Mouse (Mus musculus) hindbrain, embryonic 12.5 days (tissue): ENCODE results near the gene D10Wsu102e. TPM values are rescaled to one million over a fixed set of nuclear protein-coding genes. Genes with fewer than 3 reads are reported as not detected.

ENCODE experiments used
- ATAC-seq: fragments of 200-750 bp; cut with Nextera tagmentation; 2 replicates; pipeline ENCODE4 v1.8.0; 2017; ENCODE audit warnings: moderate TSS enrichment; ENCODE audit not compliant: low FRiP score
- H3K27ac ChIP-seq: fragments of 300-500 bp; sonication (generic); 2 replicates; pipeline ENCODE4 v1.5.1; 2016; ENCODE audit warnings: mild to moderate bottlenecking
- H3K27me3 ChIP-seq: fragments of 300-500 bp; sonication (generic); 2 replicates; pipeline ENCODE4 v1.6.1; 2016; ENCODE audit warnings: mild to moderate bottlenecking
- H3K36me3 ChIP-seq: fragments of 300-500 bp; sonication (generic); 2 replicates; pipeline ENCODE4 v1.6.1; 2016; ENCODE audit warnings: mild to moderate bottlenecking
- H3K4me1 ChIP-seq: fragments of 300-500 bp; sonication (generic); 2 replicates; pipeline ENCODE4 v1.6.1; 2016
- H3K4me2 ChIP-seq: fragments of 300-500 bp; sonication (generic); replicated peaks from 2 replicates; pipeline ENCODE4 v1.6.1; 2016; ENCODE audit warnings: mild to moderate bottlenecking
- H3K4me3 ChIP-seq: fragments of 300-500 bp; sonication (generic); 2 replicates; pipeline ENCODE4 v1.5.1; 2016; ENCODE audit warnings: mild to moderate bottlenecking
- H3K9ac ChIP-seq: fragments of 300-500 bp; sonication (generic); 2 replicates; pipeline ENCODE4 v1.6.1; 2016; ENCODE audit warnings: mild to moderate bottlenecking, moderate library complexity
- H3K9me3 ChIP-seq: fragments of 300-500 bp; sonication (generic); replicated peaks from 2 replicates; pipeline ENCODE4 v1.6.1; 2016; ENCODE audit warnings: mild to moderate bottlenecking
- WGBS: fragments of 180-500 bp; shearing (Covaris S2); methylation state at CpG from one replicate; pipeline ENCODE4 v1.1.7; 2016; 5-methylcytosine and 5-hydroxymethylcytosine counted together
- polyA plus RNA-seq: library from polyadenylated mRNA; unstranded; fragments of >200 nt; fragmentation: Nextera tagmentation; extraction: Ambion mirVana; gene quantifications from 2 replicates; pipeline ENCODE4 v1.2.1, GENCODE M21; 2016

D10Wsu102e gene
- polyA plus RNA-seq, 1 experiment from 2014 or later = 1.0 TPM

DNA sequence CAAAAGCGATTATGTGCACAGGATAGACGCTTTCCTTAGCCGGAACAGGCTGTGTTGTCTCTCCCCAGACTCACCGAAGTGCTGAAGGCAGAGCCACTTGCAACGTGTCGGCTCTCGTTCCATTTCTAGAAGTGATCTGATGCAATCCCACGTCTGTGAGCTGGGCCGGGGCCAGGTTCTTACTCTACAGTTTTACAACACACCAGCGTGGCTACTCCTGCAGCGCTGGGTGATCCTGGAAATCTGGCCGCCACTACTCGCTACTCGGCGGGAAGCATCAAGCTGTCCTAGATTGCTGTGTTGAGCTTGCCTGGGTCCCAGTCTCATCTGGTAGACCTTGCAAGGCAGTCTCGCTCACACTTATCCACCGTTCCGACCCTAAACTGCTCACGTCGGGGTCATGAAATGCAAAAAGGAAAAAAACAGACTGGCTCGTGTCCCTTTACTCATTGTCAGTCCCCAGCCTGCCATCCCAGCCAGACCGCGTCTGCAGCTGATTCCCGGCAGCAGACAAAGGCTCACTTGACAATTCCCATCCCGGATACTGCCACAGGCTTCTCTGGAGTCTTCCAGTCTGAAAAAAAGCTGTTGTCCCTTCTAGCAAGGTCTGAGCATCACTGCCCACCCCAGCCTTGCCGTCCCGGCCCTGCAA, 173.4 kb downstream of the D10Wsu102e start:
- Histone ChIP-seq H3K4me3 (peak overlapping the region; percentile 62), H3K4me1 (0 out of 2 replicates have a peak, but pooled peaks cover 5% of the 10 kb centered on the region), H3K4me2 (peak overlapping the region; percentile 94), H3K27ac (peak overlapping the region; percentile 88), H3K9ac (peak overlapping the region; percentile 77), H3K36me3 (no peaks in the 10 kb centered on the region), H3K27me3 (0 out of 2 replicates have a peak, but pooled peaks cover 5% of the 10 kb centered on the region), H3K9me3 (no peaks in the 10 kb centered on the region)
- WGBS = 5% methylated on average over 27 of the region's 27 CpGs
- ATAC-seq = peak; percentile 75

- WGBS = 1% methylated on average over 21 of the region's 21 CpGs
- peak within 1 kb of the TSS; percentile 62 for H3K4me3 ChIP-seq
- H3K4me2 ChIP-seq = peak within 1 kb of the TSS; percentile 94
- ATAC-seq = peak; percentile 98
- peak within 1 kb of the TSS; percentile 77 for H3K9ac ChIP-seq
- peak within 1 kb of the TSS; percentile 88 for H3K27ac ChIP-seq
- H3K27me3 ChIP-seq = 0 out of 2 replicates have a peak, but pooled peaks cover 5% of the 10 kb centered on the region
- H3K36me3 ChIP-seq = no peaks in the 10 kb centered on the region
- H3K9me3 ChIP-seq = no peaks in the 10 kb centered on the region
- 0 out of 2 replicates have a peak, but pooled peaks cover 5% of the 10 kb centered on the region for H3K4me1 ChIP-seq
These were observed 173.9 kb downstream of the D10Wsu102e start, which contains the start of gene Aldh1l2 for GRCm38 (mm10) chr10:83533910-83534283. Gene Aldh1l2, minus strand, starts transcription at chr10:83534140.

DNA sequence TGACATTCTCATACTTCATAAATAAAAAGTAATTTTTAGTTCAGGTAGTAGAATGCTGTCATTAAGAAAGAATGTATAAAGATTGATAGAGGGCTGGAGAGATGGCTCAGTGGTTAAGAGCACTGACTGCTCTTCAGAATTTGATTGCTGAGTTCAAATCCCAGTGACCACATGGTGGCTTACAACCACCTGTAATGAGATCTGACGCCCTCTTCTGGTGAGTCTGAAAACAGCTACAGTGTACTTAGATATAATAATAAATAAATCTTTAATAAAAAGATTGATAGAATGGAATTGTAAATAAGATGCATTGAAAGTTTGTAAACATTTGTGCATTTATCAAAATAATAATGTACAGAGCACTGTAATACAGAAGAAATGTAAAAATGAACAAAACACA, 176.4 kb downstream of the D10Wsu102e start:
- H3K4me1 ChIP-seq = 0 out of 2 replicates have a peak, but pooled peaks cover 5% of the 10 kb centered on the region
- H3K4me3 ChIP-seq = no peak overlapping the region
- WGBS = 19% methylated on average over 1 of the region's 1 CpGs
- no peaks in the 10 kb centered on the region for H3K36me3 ChIP-seq
- ATAC-seq = no peak
- no peak overlapping the region for H3K9ac ChIP-seq
- H3K9me3 ChIP-seq = no peaks in the 10 kb centered on the region
- no peak overlapping the region for H3K27ac ChIP-seq
- peaks cover 5% of the 10 kb centered on the region; the same call in 1 of the 2 replicates for H3K27me3 ChIP-seq
- H3K4me2 ChIP-seq = no peak overlapping the region

Other genes with a start within 250 kb of the D10Wsu102e start
- gene Slc41a2, start 22.3 kb upstream of the D10Wsu102e start, polyA plus RNA-seq = 2.6 and 3.8 TPM in 2 replicates
- 11.7 and 13.3 TPM in 2 replicates for gene Aldh1l2, start 173.9 kb downstream of the D10Wsu102e start, polyA plus RNA-seq
- 38.5 and 42.7 TPM in 2 replicates for gene Washc4, start 183.5 kb downstream of the D10Wsu102e start, polyA plus RNA-seq